Mouse (Mus musculus) urinary bladder, postnatal 25 days (tissue): ENCODE measurements around the gene Acvr1.

Source experiments
- DNase-seq: peaks from one replicate; pipeline ENCODE4 v3.0.0; 2022; ENCODE audit warnings: low spot score

The Acvr1 gene

GRCm38 (mm10) chr2:58518517-58518916 is 48.4 kb downstream of the Acvr1 start:
- no peak for DNase-seq

- DNase-seq, result no peak
Observed at GRCm38 (mm10) chr2:58516920-58517319, 50.0 kb downstream of the Acvr1 start.

- DNase-seq, result no peak
Observed at GRCm38 (mm10) chr2:58516000-58516399, 51.0 kb downstream of the Acvr1 start.

DNA sequence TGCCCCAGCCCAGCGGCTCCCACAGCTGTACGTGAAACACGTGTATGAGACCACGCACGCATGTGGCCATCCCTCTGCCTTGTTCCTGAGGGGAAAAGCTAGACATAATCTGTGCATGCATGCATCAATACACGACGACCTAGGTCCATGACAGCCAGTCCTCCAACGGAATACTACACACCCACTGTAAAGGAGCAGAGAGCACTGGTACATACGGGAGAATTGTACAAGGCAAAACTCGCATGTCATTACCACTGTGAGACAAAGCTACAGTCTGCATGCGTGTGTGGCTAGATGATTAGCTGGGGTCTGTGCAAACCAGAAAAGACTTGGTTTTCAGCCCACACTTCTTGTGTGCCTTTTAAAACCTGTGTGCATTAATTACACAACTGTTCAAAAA is 52.5 kb downstream of the Acvr1 start:
- DNase-seq, result no peak

DNA sequence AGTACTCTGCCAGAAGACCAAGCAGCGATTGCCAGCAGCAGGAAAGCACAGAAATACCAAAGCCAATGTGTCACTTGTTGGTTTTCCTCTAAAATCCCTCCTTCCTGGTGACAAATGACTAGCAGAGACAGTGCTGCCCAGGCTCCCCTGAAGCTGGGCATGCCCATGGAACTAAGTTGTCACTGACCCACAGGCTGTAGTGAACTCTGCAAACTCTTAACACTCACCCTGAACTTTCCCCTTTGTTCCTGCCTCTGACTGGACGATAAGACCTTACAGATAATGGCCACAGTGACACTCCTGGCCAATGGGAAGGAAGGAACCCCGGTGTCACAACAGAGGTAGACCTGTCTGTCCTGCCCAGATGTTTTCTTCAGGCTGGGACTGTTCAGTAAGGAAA is 53.7 kb downstream of the Acvr1 start:
- DNase-seq, result no peak

DNA sequence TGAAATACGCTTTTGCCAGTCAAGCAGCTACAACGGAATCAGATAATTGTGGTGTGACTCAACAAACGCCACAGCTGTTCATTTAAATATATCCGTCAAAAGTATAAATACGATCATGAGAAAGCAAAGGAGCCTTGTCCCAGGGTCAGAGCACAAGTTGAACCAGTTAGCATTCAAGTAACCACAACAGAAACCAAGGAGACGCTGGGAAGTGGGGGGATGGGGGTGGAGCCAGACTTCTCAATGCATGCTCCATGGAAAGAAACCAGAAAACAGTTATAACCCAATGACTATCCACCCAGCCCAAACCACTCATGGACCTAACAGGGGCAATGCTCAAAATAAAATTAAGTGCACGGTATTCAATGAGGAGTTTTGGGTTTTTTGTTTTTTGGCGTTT is 56.8 kb downstream of the Acvr1 start:
- DNase-seq, result no peak

GRCm38 (mm10) chr2:58505306-58506090 is 61.5 kb downstream of the Acvr1 start:
- DNase-seq, result no peak

DNA sequence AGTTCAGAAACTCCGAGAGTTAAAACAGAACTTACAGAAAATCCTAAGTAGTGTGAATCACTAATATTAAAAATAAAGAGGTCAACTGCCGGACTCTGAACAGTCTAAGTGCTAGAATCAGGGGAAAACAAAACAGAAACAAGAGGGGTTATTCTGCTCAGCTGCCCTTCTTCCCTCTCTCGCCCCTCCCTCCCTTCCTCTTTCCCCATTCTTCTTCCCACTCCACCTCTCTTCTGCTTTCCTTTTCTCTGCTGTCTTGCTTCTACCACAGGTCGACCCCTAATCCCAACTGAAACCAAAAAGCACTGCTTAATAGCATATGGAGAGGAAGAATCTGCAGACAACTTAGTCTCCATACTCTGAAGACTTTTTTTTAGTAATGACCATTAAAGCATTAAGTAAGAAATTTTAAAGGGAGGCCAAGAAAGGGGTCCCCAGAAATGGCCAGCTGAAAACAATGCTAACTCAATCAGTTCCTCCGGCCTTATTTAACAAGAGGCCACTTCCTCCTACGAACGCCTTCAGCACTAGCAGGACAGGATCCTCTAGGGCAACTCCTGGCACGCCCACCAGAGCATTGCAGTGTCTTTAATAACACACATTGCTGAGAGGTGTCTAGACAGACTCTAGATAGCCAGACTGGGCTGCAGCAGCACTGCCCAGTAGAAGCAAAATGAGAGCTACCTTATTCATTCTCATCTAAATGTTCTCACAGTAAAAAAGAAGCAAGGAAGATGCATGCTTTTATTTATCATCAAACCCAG is 70.1 kb downstream of the Acvr1 start:
- DNase-seq, result no peak

DNA sequence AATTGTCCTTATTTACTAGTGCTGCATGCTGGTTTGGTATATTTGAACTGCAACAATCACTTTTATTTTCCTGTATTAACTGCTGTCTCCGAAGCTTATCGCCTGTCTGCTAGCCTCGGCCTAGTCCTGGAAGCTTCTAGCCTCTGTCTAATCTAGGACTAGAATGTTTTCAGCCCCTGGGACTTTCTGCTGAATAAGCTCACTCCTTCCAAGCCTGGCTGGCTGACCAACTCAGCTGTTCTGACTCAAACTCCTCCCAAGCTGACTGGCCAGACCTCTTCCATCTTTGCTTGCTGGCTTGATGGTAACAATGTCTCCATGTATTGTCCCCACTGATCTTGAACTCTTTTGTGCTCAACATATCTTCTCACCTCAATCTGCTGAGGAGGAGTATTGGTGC is 71.7 kb downstream of the Acvr1 start:
- DNase-seq, result no peak

- no peak for DNase-seq
Observed at GRCm38 (mm10) chr2:58493685-58494635, 73.0 kb downstream of the Acvr1 start.

GRCm38 (mm10) chr2:58489275-58489674 is 77.7 kb downstream of the Acvr1 start:
- no peak for DNase-seq

GRCm38 (mm10) chr2:58488404-58488803 is 78.6 kb downstream of the Acvr1 start:
- no peak for DNase-seq

GRCm38 (mm10) chr2:58487279-58487560 is 79.7 kb downstream of the Acvr1 start:
- DNase-seq, result no peak

DNA sequence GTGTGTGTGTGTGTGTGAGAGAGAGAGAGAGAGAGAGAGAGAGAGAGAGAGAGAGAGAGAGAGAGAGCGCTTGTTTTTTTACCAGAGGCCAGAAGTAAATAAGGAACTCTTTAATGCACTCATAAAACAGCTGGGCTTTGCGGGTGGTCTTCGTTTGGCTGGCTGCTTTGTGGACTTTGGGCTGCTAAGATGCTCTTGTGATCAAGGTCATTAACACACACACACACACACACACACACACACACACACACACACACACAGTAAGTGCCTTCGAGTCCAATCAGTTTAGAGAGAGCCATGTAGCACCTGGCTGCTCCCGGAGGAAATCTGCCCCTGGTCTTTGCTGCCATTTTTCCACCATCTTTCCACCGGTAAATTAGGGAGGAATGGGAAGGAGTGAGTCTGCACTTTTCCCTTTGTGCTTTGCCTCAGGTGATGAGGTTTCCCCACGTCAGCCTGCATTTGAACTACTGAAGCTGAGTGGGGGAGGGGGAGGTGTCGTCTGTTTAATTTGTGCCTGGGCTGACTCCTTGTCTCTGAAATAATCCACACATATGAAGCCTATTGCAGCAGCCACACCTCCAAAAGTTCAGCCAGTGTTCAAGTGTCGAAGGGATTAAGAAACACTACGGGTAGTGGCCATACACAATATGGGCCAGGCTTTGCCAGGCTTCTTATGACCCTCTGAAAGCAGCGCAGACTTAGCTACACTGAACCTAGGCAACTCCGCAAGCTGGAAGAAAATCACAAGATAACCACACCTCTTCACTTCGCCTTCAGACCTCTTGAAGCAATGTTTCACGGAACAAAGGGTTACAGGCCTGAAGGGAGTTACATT is 80.3 kb downstream of the Acvr1 start:
- DNase-seq, result no peak

- DNase-seq, result no peak
Observed at GRCm38 (mm10) chr2:58485683-58486082, 81.3 kb downstream of the Acvr1 start.

DNA sequence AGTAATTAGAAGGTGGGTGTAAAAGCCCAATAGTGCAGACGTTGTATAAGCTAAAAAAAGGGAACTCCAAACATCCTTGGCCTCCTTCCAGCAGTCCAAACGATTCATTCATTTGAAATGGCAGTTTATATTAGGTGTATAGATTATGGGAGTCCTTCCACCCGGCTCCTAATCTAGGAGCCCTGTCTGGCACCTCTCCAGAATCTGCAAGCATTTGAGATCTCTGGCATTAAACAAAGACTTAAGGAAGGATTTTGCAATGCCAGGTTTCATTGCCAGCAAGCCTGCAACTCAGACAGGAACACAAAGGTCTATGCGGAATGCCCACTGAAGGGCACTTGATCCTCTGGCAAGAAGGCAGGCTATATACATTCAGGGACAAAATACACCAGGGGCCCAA is 81.8 kb downstream of the Acvr1 start:
- DNase-seq, result no peak

DNA sequence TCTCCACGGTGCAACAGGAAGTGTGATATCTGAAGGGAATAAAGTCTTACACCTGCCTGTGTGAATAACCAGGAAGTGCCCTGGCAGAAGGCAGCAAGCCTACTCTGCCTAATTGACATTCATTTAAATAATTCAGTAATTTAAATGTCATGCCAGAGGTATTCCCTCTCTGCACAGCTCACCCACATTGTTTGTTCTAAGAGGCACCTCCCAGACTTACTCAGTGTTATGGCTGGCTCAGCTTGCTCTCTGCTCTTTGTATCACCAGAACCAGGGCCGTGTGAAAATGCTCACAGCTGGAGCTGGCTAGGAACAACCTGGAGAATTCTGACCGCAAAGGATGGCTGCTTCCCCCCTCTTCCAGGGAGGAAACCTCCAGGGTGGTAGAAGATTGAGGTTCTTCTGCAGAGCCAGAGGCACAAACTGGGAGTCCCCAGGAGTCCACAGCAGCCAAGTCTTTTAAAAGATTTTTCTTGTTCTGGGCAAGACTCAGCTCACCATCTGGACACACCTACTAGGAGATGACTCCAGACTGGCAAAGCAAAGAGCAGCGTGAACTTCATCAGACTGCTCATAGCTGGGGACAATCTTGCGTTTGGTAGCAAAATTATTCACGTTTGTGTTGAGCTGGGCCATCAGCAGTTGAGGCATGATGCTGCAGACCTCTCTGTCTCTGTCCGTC is 82.5 kb downstream of the Acvr1 start:
- DNase-seq, result no peak

- no peak for DNase-seq
Observed at GRCm38 (mm10) chr2:58481450-58482100, 85.4 kb downstream of the Acvr1 start.

- DNase-seq, result no peak
Observed at GRCm38 (mm10) chr2:58480764-58481163, 86.2 kb downstream of the Acvr1 start.

GRCm38 (mm10) chr2:58479536-58479935 is 87.4 kb downstream of the Acvr1 start:
- no peak for DNase-seq

DNA sequence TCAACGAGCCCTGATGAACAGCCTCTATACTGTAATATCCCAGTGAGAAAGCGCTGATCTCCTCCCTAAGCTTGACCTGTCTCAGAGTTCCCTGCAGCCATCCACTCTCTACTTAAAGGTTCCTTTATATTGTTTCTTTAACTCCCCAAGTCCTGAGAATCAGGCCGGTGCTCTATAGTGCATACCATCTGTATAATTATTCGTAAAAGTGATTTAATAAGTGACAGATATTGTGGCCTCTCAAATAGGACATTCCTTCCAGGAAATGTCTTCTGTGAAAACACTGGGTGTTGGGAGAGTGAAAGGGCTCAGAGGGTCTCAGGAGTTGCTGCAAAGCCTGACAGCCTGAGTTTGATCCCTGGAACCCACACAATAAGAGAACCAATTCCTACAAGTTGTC is 88.8 kb downstream of the Acvr1 start:
- DNase-seq, result no peak
